Mouse (Mus musculus): ENCODE data around the gene Psap.

The Psap gene

GRCm38 (mm10) chr10:60346701-60347405 lies 69.4 kb downstream of the Psap start, which contains the start of gene Vsir:
Vsir (plus strand) TSS chr10:60346851.
- ATAC-seq (ENCODE audit: insufficient number of reproducible peaks, low FRiP score, low TSS enrichment): no peak

DNA sequence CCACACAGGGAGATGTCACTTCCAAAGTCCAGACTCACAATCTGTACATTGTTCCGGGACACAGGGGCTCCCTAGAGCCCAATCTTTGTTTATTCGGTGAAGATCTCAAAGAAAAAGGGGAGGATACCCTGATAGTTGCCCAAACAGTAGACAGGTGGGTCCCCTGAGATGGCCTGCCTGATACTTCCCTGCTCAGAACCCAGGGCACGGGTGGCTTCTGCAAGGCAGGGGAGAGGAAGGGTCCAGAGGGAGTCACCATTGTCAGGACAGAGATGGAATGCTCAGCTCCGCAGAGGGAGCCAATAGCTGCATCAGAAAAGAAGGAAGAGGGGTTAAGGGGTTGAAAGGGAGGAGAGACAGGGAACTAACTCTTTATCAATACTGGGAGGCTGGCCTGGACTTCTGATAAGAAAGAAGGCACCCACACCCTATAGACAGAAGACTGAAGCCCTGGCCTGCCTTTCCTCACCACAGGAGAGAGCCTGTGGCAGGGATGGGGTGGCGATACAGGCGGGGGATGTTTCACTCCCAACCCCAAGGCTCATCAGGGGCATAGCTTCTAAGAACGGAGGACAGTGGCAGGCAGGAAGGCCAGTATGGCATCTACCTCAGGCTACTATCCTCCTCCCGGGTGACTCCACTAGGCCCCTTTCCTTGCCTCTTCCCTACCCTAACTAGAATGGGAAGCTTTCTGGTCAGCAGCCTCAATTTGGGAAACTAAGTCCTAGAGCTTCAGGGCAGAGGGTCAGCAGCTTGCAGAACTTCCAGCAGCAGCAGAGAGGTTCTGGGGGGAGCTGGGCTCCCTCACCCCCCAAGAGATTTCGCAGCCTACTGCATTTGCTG lies 70.6 kb downstream of the Psap start:
- no peak for ATAC-seq (ENCODE audit: insufficient number of reproducible peaks, low FRiP score, low TSS enrichment)

- no peak for ATAC-seq (ENCODE audit: insufficient number of reproducible peaks, low FRiP score, low TSS enrichment)
Measured at GRCm38 (mm10) chr10:60349056-60349455, 71.6 kb downstream of the Psap start.

DNA sequence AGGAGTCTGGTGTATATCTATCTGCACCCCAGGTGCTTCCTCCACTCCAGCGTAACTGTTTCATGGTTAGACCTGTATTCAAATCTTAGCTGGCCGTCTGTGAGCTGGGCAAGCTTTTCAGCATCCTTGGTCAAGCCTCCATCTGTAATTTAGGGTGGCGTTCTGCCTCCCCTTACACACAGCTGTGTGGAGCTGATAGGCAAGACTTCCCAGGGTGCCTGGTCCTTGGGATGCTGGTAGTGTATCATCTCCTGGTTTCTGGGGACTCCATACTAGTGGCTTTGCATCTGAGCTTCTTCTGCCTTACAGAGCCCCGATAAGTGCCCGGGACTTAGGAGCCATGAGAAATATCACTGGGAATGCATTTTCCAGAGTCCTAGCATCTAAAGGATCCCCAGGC lies 72.2 kb downstream of the Psap start:
- no peak for ATAC-seq (ENCODE audit: insufficient number of reproducible peaks, low FRiP score, low TSS enrichment)

GRCm38 (mm10) chr10:60350077-60350804 lies 72.8 kb downstream of the Psap start:
- no peak for ATAC-seq (ENCODE audit: insufficient number of reproducible peaks, low FRiP score, low TSS enrichment)

- ATAC-seq (ENCODE audit: insufficient number of reproducible peaks, low FRiP score, low TSS enrichment): no peak
Measured at GRCm38 (mm10) chr10:60350805-60351167, 73.4 kb downstream of the Psap start.

GRCm38 (mm10) chr10:60351248-60351647 lies 73.8 kb downstream of the Psap start:
- ATAC-seq (ENCODE audit: insufficient number of reproducible peaks, low FRiP score, low TSS enrichment): no peak

- no peak for ATAC-seq (ENCODE audit: insufficient number of reproducible peaks, low FRiP score, low TSS enrichment)
Measured at GRCm38 (mm10) chr10:60351761-60352455, 74.5 kb downstream of the Psap start.

Data from cerebellum, adult (tissue).